Mouse (Mus musculus): ENCODE data around the gene Ddah2. TPM values are rescaled to one million over a fixed set of nuclear protein-coding genes. Genes with fewer than 3 reads are reported as not detected.
A peak's percentile ranks its signal among the peaks of the same experiment; 100 is the strongest.

Ddah2 gene
- total and polyA plus RNA-seq, 3 experiments, result 8.6 to 11.1 TPM; not detected in 1

- TF ChIP-seq TCF12 (IDR thresholded peaks at IDR 0.05; ENCODE audit: low read depth, low read length), result peak; percentile 41; the same call in 1 of the 2 replicates
- no peak for TF ChIP-seq ZKSCAN1 (IDR thresholded peaks at IDR 0.05; ENCODE audit: low read depth, low read length)
- TF ChIP-seq SMC3 (IDR thresholded peaks at IDR 0.05; ENCODE audit: low read depth, low read length), result no peak
- TF ChIP-seq KAT2A (conservative IDR thresholded peaks at IDR 0.05; ENCODE audit: low read depth, low read length), result no peak
- TF ChIP-seq RCOR1 (IDR thresholded peaks at IDR 0.05; ENCODE audit: low read depth, low read length), result no peak
These were observed 31.4 kb upstream of the Ddah2 start, which contains the start of gene Sapcd1 (continued) for GRCm38 (mm10) chr17:35027277-35028068.

- peaks cover 36% of the 10 kb centered on the region for H3K79me2 ChIP-seq (ENCODE audit: control insufficient read depth, insufficient read depth, low read length, poor library complexity)
These were observed 30.5 kb upstream of the Ddah2 start for GRCm38 (mm10) chr17:35028315-35028714.

GRCm38 (mm10) chr17:35029691-35030532 is 28.9 kb upstream of the Ddah2 start:
- no peaks in the 10 kb centered on the region for H3K9me3 ChIP-seq (replicated peaks; ENCODE audit: insufficient read depth, low read length)
- no peak for TF ChIP-seq ETS1 (IDR thresholded peaks at IDR 0.05; ENCODE audit: low read depth, low read length)
- no peak for TF ChIP-seq BHLHE40 (IDR thresholded peaks at IDR 0.05; ENCODE audit: borderline replicate concordance, low read depth, low read length)
- TF ChIP-seq CTCF (IDR thresholded peaks at IDR 0.05 in 2 of 3, conservative IDR thresholded peaks at IDR 0.05 in 1 of 3; ENCODE audit: control insufficient read depth in 1 of 3, insufficient read depth in 1 of 3, low read depth in 2 of 3, low read length in 3 of 3, poor library complexity in 1 of 3, severe bottlenecking in 1 of 3), result peak in 2 of 3 experiments; percentile 32 to 35; a peak in 4 of 6 replicates
- TF ChIP-seq USF1 (IDR thresholded peaks at IDR 0.05; ENCODE audit: low read depth, low read length), result no peak
- no peak for TF ChIP-seq MEF2A (IDR thresholded peaks at IDR 0.05; ENCODE audit: extremely low read depth, insufficient replicate concordance, low read depth, low read length, poor library complexity, severe bottlenecking)
- TF ChIP-seq POLR2AphosphoS5 (IDR thresholded peaks at IDR 0.05; ENCODE audit: borderline replicate concordance, low read depth, low read length), result no peak
- TF ChIP-seq UBTF (IDR thresholded peaks at IDR 0.05; ENCODE audit: borderline replicate concordance, insufficient read depth, low read depth, low read length), result no peak
- TF ChIP-seq SMC3 (IDR thresholded peaks at IDR 0.05; ENCODE audit: low read depth, low read length), result peak; percentile 29; the same call in 1 of the 2 replicates
- no peak overlapping the region for H3K9ac ChIP-seq (ENCODE audit: control insufficient read depth, low read depth, low read length, poor library complexity, severe bottlenecking)
- H3K79me2 ChIP-seq (ENCODE audit: control insufficient read depth, insufficient read depth, low read length, poor library complexity), result peaks cover 20% of the 10 kb centered on the region
- no peaks in the 10 kb centered on the region for H3K27me3 ChIP-seq (ENCODE audit: control insufficient read depth in 1 of 2, insufficient read depth in 2 of 2, low read length in 2 of 2)
- H3K4me1 ChIP-seq (ENCODE audit: control insufficient read depth in 1 of 2, insufficient read depth in 2 of 2, low read length in 2 of 2), result peaks cover 3 to 27% of the 10 kb centered on the region in 2 experiments; a peak in 3 of 4 replicates
- H3K27ac ChIP-seq (ENCODE audit: control insufficient read depth, low read depth, low read length), result no peak overlapping the region
- H3K36me3 ChIP-seq (ENCODE audit: control insufficient read depth in 1 of 2, insufficient read depth in 2 of 2, low read length in 2 of 2), result peaks cover 0 to 22% of the 10 kb centered on the region in 2 experiments; a peak in 2 of 4 replicates
- DNase-seq (ENCODE audit: low read depth, low spot score), result peak; percentile 34
- H3K4me3 ChIP-seq (ENCODE audit: control insufficient read depth in 1 of 2, insufficient read depth in 1 of 2, low read depth in 2 of 2, low read length in 2 of 2), result no peak overlapping the region

More at GRCm38 (mm10) chr17:35028315-35028714, 30.5 kb upstream of the Ddah2 start:
- Histone ChIP-seq H3K4me1 (ENCODE audit: control insufficient read depth in 1 of 2, insufficient read depth in 2 of 2, low read length in 2 of 2) (peaks cover 9 to 40% of the 10 kb centered on the region in 2 experiments; a peak in 3 of 4 replicates), H3K9me3 (replicated peaks; ENCODE audit: insufficient read depth, low read length) (no peaks in the 10 kb centered on the region), H3K27me3 (ENCODE audit: control insufficient read depth in 1 of 2, insufficient read depth in 2 of 2, low read length in 2 of 2) (no peaks in the 10 kb centered on the region), H3K9ac (ENCODE audit: control insufficient read depth, low read depth, low read length, poor library complexity, severe bottlenecking) (peak overlapping the region; percentile 77), H3K27ac (ENCODE audit: control insufficient read depth, low read depth, low read length) (peak overlapping the region; percentile 85), H3K4me3 (ENCODE audit: control insufficient read depth in 1 of 2, insufficient read depth in 1 of 2, low read depth in 2 of 2, low read length in 2 of 2) (no peak overlapping the region), H3K36me3 (ENCODE audit: control insufficient read depth in 1 of 2, insufficient read depth in 2 of 2, low read length in 2 of 2) (peaks cover 0 to 34% of the 10 kb centered on the region in 2 experiments; a peak in 2 of 4 replicates)
- DNase-seq (ENCODE audit: low read depth, low spot score), result peak; percentile 58
- TF ChIP-seq KAT2A (conservative IDR thresholded peaks at IDR 0.05; ENCODE audit: low read depth, low read length) (no peak), GATA1 (IDR thresholded peaks at IDR 0.05; ENCODE audit: low read depth, low read length) (peak; percentile 42; the same call in 1 of the 2 replicates), MAX (IDR thresholded peaks at IDR 0.05; ENCODE audit: low read length) (0 out of 2 replicates have a peak, but pooled peaks have one; percentile 11), ZC3H11A (IDR thresholded peaks at IDR 0.05; ENCODE audit: low read depth, low read length) (no peak), SIN3A (IDR thresholded peaks at IDR 0.05; ENCODE audit: low read length) (peak; percentile 45), ETS1 (IDR thresholded peaks at IDR 0.05; ENCODE audit: low read depth, low read length) (peak; percentile 81), EP300 (IDR thresholded peaks at IDR 0.05; ENCODE audit: low read depth in 1 of 2, low read length in 2 of 2) (peak; percentile 39 to 74), TAL1 (IDR thresholded peaks at IDR 0.05; ENCODE audit: low read length) (peak; percentile 68), E2F4 (IDR thresholded peaks at IDR 0.05; ENCODE audit: borderline replicate concordance, low read depth, low read length) (no peak), MYB (IDR thresholded peaks at IDR 0.05; ENCODE audit: low read depth, low read length) (peak; percentile 57; the same call in 1 of the 2 replicates), ZMIZ1 (IDR thresholded peaks at IDR 0.05; ENCODE audit: low read depth, low read length) (no peak)

Data from MEL (cell line).